Mouse (Mus musculus): Measurements from ENCODE around the gene Ank.

- TF ChIP-seq CTCF (IDR thresholded peaks at IDR 0.05; ENCODE audit: low read depth, low read length) (no peak), EP300 (IDR thresholded peaks at IDR 0.05; ENCODE audit: insufficient read depth, low read depth, low read length) (no peak), POLR2A (IDR thresholded peaks at IDR 0.05; ENCODE audit: insufficient read depth, low read length) (no peak)
These were observed 19.2 kb downstream of the Ank start for GRCm38 (mm10) chr15:27485567-27486278.

All from ES-Bruce4 (cell line).